Mouse (Mus musculus) liver, embryonic 16.5 days (tissue): ENCODE data around the gene Olfr527. TPM values are rescaled to one million over a fixed set of nuclear protein-coding genes. Genes with fewer than 3 reads are reported as not detected.

ENCODE experiments used
- ATAC-seq: fragments of 200-750 bp; cut with Nextera tagmentation; 2 replicates; pipeline ENCODE4 v1.8.0; 2017; ENCODE audit warnings: low read depth, mild to moderate bottlenecking, moderate number of reproducible peaks, moderate library complexity
- H3K27ac ChIP-seq: fragments of 300-500 bp; sonication (generic); 2 replicates; pipeline ENCODE4 v1.5.1; 2014; ENCODE audit warnings: mild to moderate bottlenecking, low read length
- H3K27me3 ChIP-seq: fragments of 300-500 bp; sonication (generic); 2 replicates; pipeline ENCODE4 v1.6.1; 2014; ENCODE audit warnings: low read depth, low read length, mixed read lengths; ENCODE audit not compliant: control insufficient read depth, insufficient read depth
- H3K36me3 ChIP-seq: fragments of 300-500 bp; sonication (generic); 2 replicates; pipeline ENCODE4 v1.6.1; 2014; ENCODE audit warnings: mild to moderate bottlenecking; ENCODE audit not compliant: control insufficient read depth, insufficient read depth
- H3K4me1 ChIP-seq: fragments of 300-500 bp; sonication (generic); 2 replicates; pipeline ENCODE4 v1.6.1; 2014; ENCODE audit warnings: low read depth, low read length, mixed read lengths; ENCODE audit not compliant: control insufficient read depth
- H3K4me2 ChIP-seq: fragments of 300-500 bp; sonication (generic); 2 replicates; pipeline ENCODE4 v1.6.1; 2014; ENCODE audit warnings: low read depth, low read length, mixed read lengths
- H3K4me3 ChIP-seq: fragments of 300-500 bp; sonication (generic); 2 replicates; pipeline ENCODE4 v1.5.1; 2014; ENCODE audit warnings: low read depth, mild to moderate bottlenecking, low read length
- H3K9ac ChIP-seq: fragments of 300-500 bp; sonication (generic); 2 replicates; pipeline ENCODE4 v1.6.1; 2014; ENCODE audit warnings: low read depth, low read length
- H3K9me3 ChIP-seq: fragments of 300-500 bp; sonication (generic); replicated peaks from 2 replicates; pipeline ENCODE4 v1.6.1; 2016; ENCODE audit warnings: low read length; ENCODE audit not compliant: control insufficient read depth
- WGBS: fragments of 180-500 bp; shearing (Covaris S2); extraction: QIAGEN DNeasy Blood & Tissue Kit; methylation state at CpG from one replicate; pipeline ENCODE4 v1.1.7; 2014; ENCODE audit not compliant: insufficient replicate concordance; 5-methylcytosine and 5-hydroxymethylcytosine counted together
- polyA plus RNA-seq: library from polyadenylated mRNA; unstranded; fragments of >200 nt; fragmentation: Nextera tagmentation; extraction: Ambion mirVana; gene quantifications from 2 replicates; pipeline ENCODE4 v1.2.1, GENCODE M21; 2015

Gene Olfr527
- polyA plus RNA-seq, 1 experiment from 2014 or later: not detected

GRCm38 (mm10) chr7:140374300-140374699 is 40.5 kb downstream of the Olfr527 start:
- H3K4me1 ChIP-seq: no peaks in the 10 kb centered on the region
- no peak overlapping the region for H3K27ac ChIP-seq
- 37% methylated on average over 4 of the region's 4 CpGs for WGBS
- no peaks in the 10 kb centered on the region for H3K9me3 ChIP-seq
- no peak overlapping the region for H3K4me3 ChIP-seq
- H3K4me2 ChIP-seq: no peak overlapping the region
- H3K36me3 ChIP-seq: no peaks in the 10 kb centered on the region
- no peaks in the 10 kb centered on the region for H3K27me3 ChIP-seq
- no peak overlapping the region for H3K9ac ChIP-seq
- no peak for ATAC-seq

GRCm38 (mm10) chr7:140376231-140376630 is 42.4 kb downstream of the Olfr527 start, which contains the start of gene Olfr530:
TSS of gene Olfr530 (minus strand) at chr7:140376331.
- Histone ChIP-seq H3K27me3 (no peaks in the 10 kb centered on the region), H3K36me3 (no peaks in the 10 kb centered on the region), H3K4me3 (no peak within 1 kb of the TSS), H3K4me2 (no peak within 1 kb of the TSS), H3K9me3 (no peaks in the 10 kb centered on the region), H3K4me1 (no peaks in the 10 kb centered on the region), H3K27ac (no peak within 1 kb of the TSS), H3K9ac (no peak within 1 kb of the TSS)
- WGBS: 21% methylated on average over 1 of the region's 1 CpGs
- ATAC-seq: no peak

- Histone ChIP-seq H3K27ac (no peak overlapping the region), H3K9me3 (no peaks in the 10 kb centered on the region), H3K4me3 (no peak overlapping the region), H3K36me3 (no peaks in the 10 kb centered on the region), H3K4me2 (no peak overlapping the region), H3K9ac (no peak overlapping the region), H3K27me3 (no peaks in the 10 kb centered on the region), H3K4me1 (no peaks in the 10 kb centered on the region)
- 65% methylated on average over 2 of the region's 2 CpGs for WGBS
- no peak for ATAC-seq
Observed at GRCm38 (mm10) chr7:140376911-140377310, 43.1 kb downstream of the Olfr527 start.

Other genes with a start within 250 kb of the Olfr527 start
- gene Prap1, start 240.6 kb upstream of the Olfr527 start, polyA plus RNA-seq: 9.5 TPM in 1 of 2 replicates, not detected in the other
- 8.4 and 11.6 TPM in 2 replicates for gene Fuom, start 231.6 kb upstream of the Olfr527 start, polyA plus RNA-seq
- gene Paox, start 218.2 kb upstream of the Olfr527 start, polyA plus RNA-seq: 11.0 and 14.3 TPM in 2 replicates
- gene Echs1, start 217.5 kb upstream of the Olfr527 start, polyA plus RNA-seq: 122 and 131 TPM in 2 replicates
- gene Mtg1, start 196.5 kb upstream of the Olfr527 start, polyA plus RNA-seq: 13.0 and 13.1 TPM in 2 replicates
- gene Sprn, start 179.1 kb upstream of the Olfr527 start, polyA plus RNA-seq: not detected in 2 replicates
- not detected in 2 replicates for gene Olfr522, start 169.3 kb upstream of the Olfr527 start, polyA plus RNA-seq
- not detected in 2 replicates for gene Olfr523, start 160.8 kb upstream of the Olfr527 start, polyA plus RNA-seq
- not detected in 2 replicates for gene Olfr524, start 128.1 kb upstream of the Olfr527 start, polyA plus RNA-seq
- 0.05 and 0.06 TPM in 2 replicates for gene Cd163l1, start 115.8 kb upstream of the Olfr527 start, polyA plus RNA-seq
- gene 5830411N06Rik, start 86.7 kb upstream of the Olfr527 start, polyA plus RNA-seq: not detected in 2 replicates
- gene Olfr525, start 13.2 kb upstream of the Olfr527 start, polyA plus RNA-seq: not detected in 2 replicates
- gene Olfr60, start 27.7 kb downstream of the Olfr527 start, polyA plus RNA-seq: not detected in 2 replicates
- not detected in 2 replicates for gene Olfr530, start 42.3 kb downstream of the Olfr527 start, polyA plus RNA-seq
- gene Olfr531, start 68.9 kb downstream of the Olfr527 start, polyA plus RNA-seq: not detected in 2 replicates
- gene Olfr532, start 87.6 kb downstream of the Olfr527 start, polyA plus RNA-seq: not detected in 2 replicates
- not detected in 2 replicates for gene Olfr533, start 129.4 kb downstream of the Olfr527 start, polyA plus RNA-seq
- not detected in 2 replicates for gene Olfr535, start 150.2 kb downstream of the Olfr527 start, polyA plus RNA-seq
- not detected in 2 replicates for gene Olfr536, start 173.4 kb downstream of the Olfr527 start, polyA plus RNA-seq
- gene Olfr538, start 233.9 kb downstream of the Olfr527 start, polyA plus RNA-seq: not detected in 2 replicates